Mouse (Mus musculus) heart, adult 8-10 months (tissue): ENCODE measurements around the gene Spata3. TPM values are rescaled to one million over a fixed set of nuclear protein-coding genes. Genes with fewer than 3 reads are reported as not detected.

Source experiments
- total RNA-seq, 4 experiments: library from RNA; stranded (reverse); gene quantifications; 2 replicates each; pipeline ENCODE4 v1.2.4; 2022

Spata3 gene
- total RNA-seq, 4 experiments from 2014 or later = not detected

Other genes starting within 250 kb of the Spata3 start
- gene A630001G21Rik, start 238.2 kb upstream of the Spata3 start, total RNA-seq = 1 to 10 TPM in 1 of 4 experiments, under 1 TPM in 3; 0.22 to 1.3 (median 0.34) TPM
- gene Cab39, start 223.4 kb upstream of the Spata3 start, total RNA-seq = 100 to 1,000 TPM; 109 to 121 (median 111) TPM
- 10 to 100 TPM; 56.7 to 61.6 (median 58.2) TPM for gene Itm2c, start 122.5 kb upstream of the Spata3 start, total RNA-seq
- gene 4933407L21Rik, start 88.3 kb upstream of the Spata3 start, total RNA-seq = not detected
- under 1 TPM in 1 of 4 experiments, not detected in 3; 0.09 TPM for gene Gpr55, start 55.8 kb upstream of the Spata3 start, total RNA-seq
- not detected for gene 2810459M11Rik, start 29.0 kb downstream of the Spata3 start, total RNA-seq
- 100 to 1,000 TPM in 3 of 4 experiments, 10 to 100 TPM in 1; 95.7 to 115 (median 109) TPM for gene Psmd1, start 47.6 kb downstream of the Spata3 start, total RNA-seq
- under 1 TPM; 0.27 to 0.78 (median 0.52) TPM for gene Htr2b, start 95.2 kb downstream of the Spata3 start, total RNA-seq
- 1 to 10 TPM in 3 of 4 experiments, under 1 TPM in 1; 0.76 to 2.9 (median 1.4) TPM for gene Gm21972, start 116.8 kb downstream of the Spata3 start, total RNA-seq
- gene Armc9, start 138.0 kb downstream of the Spata3 start, total RNA-seq = 1 to 10 TPM; 2.4 to 3.5 (median 2.9) TPM